Mouse (Mus musculus) kidney, postnatal 36 days (tissue): ENCODE data around the gene Smarca2.

Experiments
- DNase-seq, 2 experiments: peaks; one replicate each; pipeline ENCODE4 v3.0.0; 2021 to 2022; ENCODE audit warnings: mixed read lengths in 2 of 2

Smarca2 gene

DNA sequence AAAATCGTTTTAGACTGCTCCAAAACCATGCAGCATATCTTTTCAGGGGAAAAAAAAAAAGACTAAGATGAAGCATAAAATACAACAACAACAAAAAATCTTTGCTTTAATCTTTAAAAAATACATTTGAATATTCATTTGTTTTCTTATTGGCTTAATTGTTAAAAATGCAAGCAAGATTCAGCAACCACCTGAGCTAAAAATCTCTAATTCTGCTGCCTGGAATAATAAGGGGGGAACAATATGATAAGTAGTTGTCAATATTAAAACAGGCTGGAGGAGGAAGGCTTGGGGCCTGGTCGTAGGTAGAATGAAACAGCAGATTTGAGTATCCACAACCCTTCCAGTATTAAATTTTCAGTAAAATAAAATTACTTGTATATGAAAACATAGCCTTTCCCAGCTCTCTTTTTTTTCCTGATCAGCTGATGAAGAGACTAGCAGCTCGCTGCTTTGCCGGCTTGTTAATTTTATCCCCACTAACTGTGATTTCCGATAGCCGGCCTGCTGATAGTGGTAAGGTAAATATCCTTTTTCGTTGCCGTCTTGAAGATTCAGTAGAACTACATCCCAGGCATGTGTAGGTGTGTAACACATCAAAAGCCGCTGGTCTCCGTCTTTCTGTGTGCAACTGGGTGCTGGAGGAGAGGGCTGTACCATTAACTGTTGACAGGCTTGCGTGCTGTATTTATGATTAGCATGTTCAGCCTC lies 144.7 kb downstream of the Smarca2 start:
- DNase-seq: peak in 1 of 2 experiments; percentile 30

DNA sequence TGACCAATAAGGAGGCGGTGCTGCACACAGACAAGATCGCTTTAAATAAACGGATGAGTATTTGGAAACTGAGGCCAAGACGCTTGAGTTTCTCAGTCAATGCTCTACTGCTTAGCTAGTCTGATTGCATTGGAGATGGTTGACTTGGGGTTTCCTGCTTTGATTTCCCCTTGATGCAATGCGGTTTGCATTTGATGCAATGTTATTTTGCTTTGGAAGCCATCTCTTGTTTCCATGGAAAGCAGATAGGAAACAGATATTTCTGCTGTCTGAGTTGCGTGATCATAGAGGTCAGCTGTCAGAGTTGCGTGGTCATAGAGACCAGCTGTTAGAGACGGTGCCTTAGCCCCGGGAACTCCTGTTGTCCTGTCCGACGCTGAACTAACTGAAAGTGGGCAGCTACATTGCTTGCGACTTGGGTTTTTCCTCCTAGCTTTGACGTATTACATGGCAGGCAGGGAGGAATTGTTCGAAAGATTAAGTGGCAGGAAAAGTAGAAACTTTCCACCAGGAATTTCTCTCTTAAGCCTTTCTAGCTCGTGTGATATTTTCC lies 147.8 kb downstream of the Smarca2 start:
- DNase-seq: peak; percentile 30 to 37

GRCm38 (mm10) chr19:26753266-26753872 lies 148.5 kb downstream of the Smarca2 start:
- no peak for DNase-seq

GRCm38 (mm10) chr19:26754016-26754794 lies 149.4 kb downstream of the Smarca2 start:
- DNase-seq: peak; percentile 83 to 85

DNA sequence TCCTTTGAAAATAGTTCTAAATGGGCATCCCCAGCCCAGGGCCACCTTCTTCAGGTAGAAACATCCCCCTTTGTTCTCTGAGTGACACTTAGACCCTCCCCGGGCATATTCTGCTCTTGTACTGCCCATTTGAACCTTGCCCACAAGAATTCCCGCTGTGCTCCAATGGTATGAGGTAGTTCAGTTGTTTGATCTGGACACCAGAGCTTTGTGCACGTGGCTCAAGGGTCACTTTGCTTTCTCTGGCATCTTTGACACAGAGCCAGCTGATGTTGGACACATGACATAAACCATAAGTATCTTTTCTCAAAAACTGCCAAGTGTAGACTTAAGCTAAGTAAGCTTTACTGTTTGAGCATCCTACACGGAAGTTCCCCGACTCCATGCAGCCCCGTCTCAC lies 151.1 kb downstream of the Smarca2 start:
- DNase-seq: peak; percentile 65 to 75

DNA sequence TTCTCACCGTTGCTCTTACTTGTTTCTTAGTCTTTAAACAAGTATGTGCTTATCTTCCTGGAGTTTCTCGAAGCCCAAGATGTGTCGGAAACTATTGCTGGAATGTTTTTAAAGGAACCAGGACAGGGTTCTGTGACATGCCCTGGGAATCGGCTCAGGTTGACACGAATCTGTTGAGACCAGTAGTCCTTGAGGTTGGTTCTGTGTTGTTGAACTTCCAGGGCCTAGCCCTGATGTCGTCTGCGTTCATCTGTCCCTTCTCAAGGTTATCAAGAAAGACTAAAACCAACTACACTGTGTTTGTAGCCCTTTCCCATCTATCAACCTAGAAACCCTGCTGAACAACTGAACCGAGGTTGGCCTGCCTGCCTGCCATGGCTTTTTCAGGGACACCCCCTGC lies 151.5 kb downstream of the Smarca2 start:
- no peak for DNase-seq

GRCm38 (mm10) chr19:26758156-26758555 lies 153.3 kb downstream of the Smarca2 start:
- DNase-seq: no peak

GRCm38 (mm10) chr19:26758620-26759019 lies 153.8 kb downstream of the Smarca2 start:
- DNase-seq: no peak

GRCm38 (mm10) chr19:26759295-26759694 lies 154.4 kb downstream of the Smarca2 start:
- DNase-seq: no peak

- DNase-seq: no peak
These were observed 156.4 kb downstream of the Smarca2 start for GRCm38 (mm10) chr19:26761257-26761656.

DNA sequence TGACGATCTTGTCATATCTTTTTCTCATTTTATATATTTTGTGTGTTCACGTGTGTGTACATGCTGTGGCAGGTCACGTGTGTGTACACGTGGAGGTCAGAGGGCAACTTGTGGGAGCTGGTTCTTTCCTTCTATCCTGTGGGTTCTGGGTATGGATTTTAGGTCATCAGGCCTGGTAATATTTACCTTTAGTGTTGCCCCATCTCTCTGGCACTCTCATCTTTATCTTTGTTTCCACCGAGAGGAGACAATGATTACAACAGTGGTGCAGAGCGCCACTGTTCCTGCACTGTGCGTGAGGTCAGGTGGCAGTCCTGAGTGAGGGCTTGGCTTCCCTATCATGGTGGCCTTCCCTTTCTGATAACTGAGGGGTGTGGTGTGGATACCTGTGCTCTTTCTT lies 160.6 kb downstream of the Smarca2 start:
- DNase-seq: no peak

DNA sequence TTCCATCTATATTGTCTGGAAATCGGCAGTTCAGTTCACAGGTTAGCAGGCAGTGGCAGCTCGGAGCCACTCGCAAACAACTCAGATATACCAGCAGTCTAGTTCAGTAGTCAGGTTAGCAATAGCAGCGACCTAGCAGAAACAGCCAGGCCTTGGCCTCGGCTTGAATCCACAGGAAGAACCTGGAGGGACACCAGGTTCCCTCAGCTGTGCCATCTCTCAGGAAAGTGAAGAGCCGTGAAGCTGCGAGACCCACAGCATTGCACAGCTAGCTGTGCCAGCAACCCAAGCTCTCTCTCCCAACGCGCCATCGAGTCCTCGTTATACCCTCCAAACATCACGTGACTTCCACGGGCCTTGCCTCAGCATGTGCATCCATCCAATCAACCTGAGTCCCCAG lies 162.6 kb downstream of the Smarca2 start:
- no peak for DNase-seq

GRCm38 (mm10) chr19:26767941-26768340 lies 163.1 kb downstream of the Smarca2 start:
- DNase-seq: no peak

DNA sequence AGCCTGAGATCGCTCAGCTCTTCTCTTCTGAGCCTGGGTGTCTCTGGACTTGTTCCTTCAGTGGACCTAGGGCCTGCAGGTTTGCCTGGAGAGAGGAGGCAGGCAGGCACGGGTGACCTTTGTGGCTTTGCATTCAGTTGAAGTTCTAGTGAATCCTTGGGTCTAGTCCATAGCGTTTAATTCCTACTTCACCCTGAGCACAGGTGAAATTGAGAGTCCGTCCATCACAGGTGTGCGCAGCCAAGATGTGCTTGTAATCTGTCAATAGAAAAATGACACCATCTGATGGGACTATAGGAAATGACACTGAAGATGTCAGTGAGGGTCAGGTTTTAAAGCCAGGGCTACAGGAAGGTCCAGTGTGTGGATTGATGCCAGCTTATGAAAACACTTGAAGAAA lies 164.0 kb downstream of the Smarca2 start:
- DNase-seq: no peak

DNA sequence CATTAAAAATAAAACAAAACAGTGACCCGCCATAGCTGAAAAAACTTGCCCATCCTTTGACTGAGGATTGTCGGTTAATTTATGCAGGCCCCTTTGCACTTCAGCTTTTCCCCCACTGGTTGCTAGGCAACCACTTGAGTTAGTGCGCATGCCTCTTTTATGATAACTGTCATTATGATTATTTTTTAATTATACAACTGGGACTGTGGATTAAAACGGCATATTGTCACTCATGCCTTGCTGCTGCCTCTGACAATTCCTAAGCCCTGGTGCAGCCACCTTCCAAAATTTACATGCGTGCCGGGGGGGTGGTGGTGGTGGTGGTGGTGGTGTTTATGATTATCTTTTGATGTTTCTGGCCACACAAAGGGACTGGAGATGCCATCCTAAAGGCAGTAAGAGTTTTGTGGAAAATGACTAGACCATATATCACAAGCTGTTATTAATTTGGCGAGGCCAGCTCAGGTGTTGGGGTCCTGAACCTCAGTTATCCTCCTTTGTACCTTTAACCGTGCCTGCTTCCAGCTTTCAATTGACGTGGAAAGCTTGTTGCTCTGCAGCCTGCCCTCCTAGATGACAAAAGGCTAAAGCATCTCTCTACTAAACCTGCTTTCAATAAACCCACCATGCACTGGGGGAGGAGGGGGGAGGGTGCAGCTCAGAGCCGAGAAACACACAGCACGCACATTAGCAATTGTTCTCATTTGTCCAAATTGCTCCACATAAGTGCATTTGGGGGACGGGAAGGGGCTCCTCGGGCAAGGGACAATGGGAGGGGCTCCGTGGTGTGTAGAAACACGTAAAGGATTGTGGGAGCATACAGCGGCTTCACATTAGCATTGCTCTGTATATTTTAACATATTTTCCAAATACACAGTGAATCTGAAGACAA lies 165.0 kb downstream of the Smarca2 start:
- no peak for DNase-seq

DNA sequence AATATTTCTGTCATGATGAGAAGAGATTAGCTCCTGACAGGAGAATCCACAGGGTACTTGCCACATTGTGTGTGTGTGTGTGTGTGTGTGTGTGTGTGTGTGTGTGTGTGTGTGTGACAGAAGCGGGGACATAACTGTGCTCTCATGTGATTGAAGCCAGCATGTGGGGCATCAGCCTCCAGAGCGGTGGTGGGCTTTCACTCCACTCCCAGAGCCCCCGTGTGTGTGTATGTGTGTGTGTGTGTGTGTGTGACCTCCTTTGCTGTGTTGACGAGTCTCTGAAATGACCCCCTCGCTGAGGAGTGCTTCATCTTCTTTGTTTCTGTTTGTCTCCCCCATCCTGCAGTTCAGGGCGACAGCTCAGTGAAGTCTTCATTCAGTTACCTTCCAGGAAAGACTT lies 165.7 kb downstream of the Smarca2 start:
- no peak for DNase-seq

DNA sequence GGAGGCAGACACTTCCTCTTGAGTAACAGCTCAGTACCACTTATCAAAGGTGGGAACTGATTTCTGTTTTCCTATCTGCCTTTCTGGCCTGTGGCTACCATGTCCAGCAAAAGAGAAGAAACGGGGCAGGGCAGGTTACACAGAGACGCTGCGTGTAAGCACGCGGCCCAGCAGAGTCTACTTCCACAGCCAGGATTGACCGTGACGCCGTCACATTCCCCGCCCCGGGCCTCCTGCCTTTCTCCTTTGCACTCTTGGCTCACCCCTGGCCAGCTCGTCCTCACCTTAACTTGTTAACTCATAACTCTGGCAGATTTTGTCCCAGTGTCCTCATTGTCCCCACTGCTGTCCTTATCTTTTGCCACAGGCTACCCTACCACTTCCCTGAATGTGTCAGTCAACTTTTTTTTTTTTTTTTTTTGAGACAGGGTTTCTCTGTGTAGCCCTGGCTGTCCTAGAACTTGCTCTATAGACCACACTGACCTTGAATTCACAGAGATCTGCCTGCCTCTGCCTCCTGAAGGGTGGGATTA lies 167.3 kb downstream of the Smarca2 start:
- no peak for DNase-seq

GRCm38 (mm10) chr19:26776066-26777025 lies 171.5 kb downstream of the Smarca2 start:
- DNase-seq: no peak

DNA sequence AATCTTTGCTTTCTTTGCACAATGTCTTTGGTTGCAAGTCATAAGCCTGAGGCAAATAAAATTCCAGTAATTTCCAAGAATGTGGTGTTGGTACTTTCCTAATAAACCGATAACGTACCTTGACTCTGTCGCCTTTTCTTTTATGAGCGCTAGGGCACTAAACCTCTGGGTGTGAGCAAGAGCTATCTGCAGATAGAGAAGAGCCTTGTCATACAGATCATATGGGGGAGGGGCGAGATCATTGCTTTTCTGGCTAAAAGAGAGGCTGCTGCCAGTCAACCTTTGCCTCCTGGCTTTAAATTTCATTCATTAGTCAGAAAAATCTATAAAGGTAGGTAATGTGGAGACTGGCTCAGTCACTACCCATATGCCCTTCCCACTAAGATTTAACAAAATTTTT lies 173.3 kb downstream of the Smarca2 start:
- DNase-seq: no peak

GRCm38 (mm10) chr19:26781209-26781608 lies 176.4 kb downstream of the Smarca2 start:
- DNase-seq: no peak

DNA sequence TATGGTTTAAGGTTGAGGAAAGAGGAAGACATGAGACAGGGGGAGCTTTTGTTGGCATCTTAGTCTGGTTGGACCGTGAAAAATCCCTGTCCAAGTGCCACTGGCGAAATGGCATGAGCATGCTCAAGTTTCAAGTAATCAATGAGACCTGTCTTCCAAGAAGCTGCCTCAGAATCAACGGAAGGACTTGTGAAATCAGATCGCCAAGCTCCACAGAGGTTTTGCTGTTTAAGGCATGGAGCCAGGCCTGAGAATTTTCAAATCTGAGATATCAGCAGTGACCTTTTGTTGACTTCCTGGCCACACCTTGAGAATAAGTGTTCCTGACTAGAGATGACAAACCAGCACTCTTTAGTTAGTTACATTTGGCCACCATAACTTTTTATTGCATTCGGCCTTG lies 183.6 kb downstream of the Smarca2 start:
- no peak for DNase-seq
